Mouse (Mus musculus): ENCODE measurements around the gene Rabgap1l.

GRCm38 (mm10) chr1:160534571-160535335, 258.3 kb downstream of the Rabgap1l start:
- TF ChIP-seq CTCF (IDR thresholded peaks at IDR 0.05; ENCODE audit: extremely low read depth, insufficient read depth, insufficient read length, insufficient replicate concordance) (no peak), POLR2A (IDR thresholded peaks at IDR 0.05; ENCODE audit: low read depth, low read length) (no peak)

Data from spleen, adult 2 months (tissue).